Mouse (Mus musculus): Measurements from ENCODE around the gene Defb43.

- no peak for TF ChIP-seq CTCF (IDR thresholded peaks at IDR 0.05; ENCODE audit: low read depth)
- TF ChIP-seq EP300 (optimal IDR thresholded peaks at IDR 0.05) = no peak
Measured at GRCm38 (mm10) chr14:62997777-62998176, 13.8 kb upstream of the Defb43 start, which contains the start of gene Defb47.

All from stomach, postnatal 0 days (tissue).